Mouse (Mus musculus): ENCODE results near the gene Lsp1.

The Lsp1 gene

GRCm38 (mm10) chr7:142444171-142444570 is 16.4 kb upstream of the Lsp1 start:
- no peak for DNase-seq (ENCODE audit: low read depth, low spot score)

- no peak for DNase-seq (ENCODE audit: low read depth, low spot score)
Measured at GRCm38 (mm10) chr7:142445324-142445723, 15.3 kb upstream of the Lsp1 start.

GRCm38 (mm10) chr7:142446264-142446663 is 14.3 kb upstream of the Lsp1 start:
- DNase-seq (ENCODE audit: low read depth, low spot score) = no peak

GRCm38 (mm10) chr7:142449038-142449617 is 11.5 kb upstream of the Lsp1 start:
- no peak for DNase-seq (ENCODE audit: low read depth, low spot score)

GRCm38 (mm10) chr7:142454706-142455105 is 5.9 kb upstream of the Lsp1 start:
- no peak for DNase-seq (ENCODE audit: low read depth, low spot score)

- no peak for DNase-seq (ENCODE audit: low read depth, low spot score)
Measured at GRCm38 (mm10) chr7:142455251-142455650, 5.4 kb upstream of the Lsp1 start.

GRCm38 (mm10) chr7:142456806-142457205 is 3.8 kb upstream of the Lsp1 start:
- no peak for DNase-seq (ENCODE audit: low read depth, low spot score)

GRCm38 (mm10) chr7:142457227-142457811 is 3.3 kb upstream of the Lsp1 start:
- DNase-seq (ENCODE audit: low read depth, low spot score) = no peak

- DNase-seq (ENCODE audit: low read depth, low spot score) = no peak
Measured at GRCm38 (mm10) chr7:142458026-142458425, 2.6 kb upstream of the Lsp1 start.

- DNase-seq (ENCODE audit: low read depth, low spot score) = no peak
Measured at GRCm38 (mm10) chr7:142458676-142459298, 1.8 kb upstream of the Lsp1 start.

GRCm38 (mm10) chr7:142459299-142459691 is 1.3 kb upstream of the Lsp1 start:
- no peak for DNase-seq (ENCODE audit: low read depth, low spot score)

GRCm38 (mm10) chr7:142461446-142461845 is 837 bp downstream of the Lsp1 start:
- peak; percentile 32 for DNase-seq (ENCODE audit: low read depth, low spot score)

GRCm38 (mm10) chr7:142462190-142462589 is 1.6 kb downstream of the Lsp1 start:
- peak; percentile 97 for DNase-seq (ENCODE audit: low read depth, low spot score)

GRCm38 (mm10) chr7:142462594-142463078 is 2.0 kb downstream of the Lsp1 start:
- DNase-seq (ENCODE audit: low read depth, low spot score) = peak; percentile 77

GRCm38 (mm10) chr7:142470171-142470691 is 9.6 kb downstream of the Lsp1 start:
- peak; percentile 18 for DNase-seq (ENCODE audit: low read depth, low spot score)

GRCm38 (mm10) chr7:142470808-142471413 is 10.3 kb downstream of the Lsp1 start:
- DNase-seq (ENCODE audit: low read depth, low spot score) = peak; percentile 79

- DNase-seq (ENCODE audit: low read depth, low spot score) = no peak
Measured at GRCm38 (mm10) chr7:142471414-142471861, 10.8 kb downstream of the Lsp1 start.

GRCm38 (mm10) chr7:142471884-142472570 is 11.4 kb downstream of the Lsp1 start:
- peak; percentile 48 for DNase-seq (ENCODE audit: low read depth, low spot score)

- DNase-seq (ENCODE audit: low read depth, low spot score) = no peak
Measured at GRCm38 (mm10) chr7:142472936-142473335, 12.3 kb downstream of the Lsp1 start.

- DNase-seq (ENCODE audit: low read depth, low spot score) = no peak
Measured at GRCm38 (mm10) chr7:142473476-142473875, 12.9 kb downstream of the Lsp1 start.

- DNase-seq (ENCODE audit: low read depth, low spot score) = peak; percentile 77
Measured at GRCm38 (mm10) chr7:142474799-142475198, 14.2 kb downstream of the Lsp1 start.

- DNase-seq (ENCODE audit: low read depth, low spot score) = no peak
Measured at GRCm38 (mm10) chr7:142475641-142476040, 15.0 kb downstream of the Lsp1 start.

All from skeletal muscle tissue, adult 2 months (tissue).